Mouse (Mus musculus) lung, adult 2 months (tissue): ENCODE results near the gene Gm36864.

Experiments
- CTCF ChIP-seq: fragments of 200-500 bp; IDR thresholded peaks from 2 replicates; pipeline ENCODE4 v1.5.1; 2011; ENCODE audit warnings: mild to moderate bottlenecking, low read length, control low read depth; ENCODE audit not compliant: insufficient read depth
- POLR2A ChIP-seq: fragments of 200-500 bp; IDR thresholded peaks from 2 replicates; pipeline ENCODE4 v1.6.1; 2011; ENCODE audit warnings: low read depth, mild to moderate bottlenecking, control low read depth, low read length, borderline replicate concordance; ENCODE audit errors: extremely low read depth

DNA sequence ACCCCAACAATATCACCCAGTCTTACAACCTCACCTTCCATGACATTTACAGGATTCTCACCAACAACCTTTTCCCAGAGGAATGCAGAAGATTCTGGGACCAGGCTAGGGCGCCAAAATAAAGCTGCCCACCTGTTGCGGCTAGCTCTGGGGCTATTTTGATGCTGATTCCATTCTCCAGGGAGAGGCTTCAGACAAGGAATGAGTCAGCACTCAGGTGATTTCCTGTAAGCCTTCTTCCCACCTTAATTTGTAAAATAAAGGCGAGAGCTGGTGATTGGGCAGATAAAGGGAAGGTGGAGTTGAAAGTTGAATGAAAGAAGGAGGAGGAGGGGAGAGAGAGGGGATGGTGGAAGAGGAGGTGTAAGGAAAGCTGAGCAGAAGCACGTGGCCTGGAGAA, 55.4 kb downstream of the Gm36864 start:
- no peak for TF ChIP-seq POLR2A
- no peak for TF ChIP-seq CTCF
